Mouse (Mus musculus) left cerebral cortex, postnatal 4 days (tissue): ENCODE measurements at regions not wholly inside any gene's neighbourhood (a gene's known extent, or its start where the extent isn't known, plus 50 kb on each side); places are given as distances from the start of the nearest gene placed in this dataset.

Source experiments
- DNase-seq: peaks from one replicate; pipeline ENCODE4 v3.0.0-alpha.2; 2022
- intact Hi-C: fragments of 180-260 bp; cut with DNase I; formaldehyde crosslinking; loops from one replicate; pipeline ENCODE4 v1.15.1; 2025

GRCm38 (mm10) chr13:51929730-51930129 is 83.3 kb downstream of the Gadd45g start:
- DNase-seq: peak; percentile 16
- intact Hi-C loops: no loop called here

GRCm38 (mm10) chr13:51930301-51930747 is 83.8 kb downstream of the Gadd45g start:
- peak; percentile 75 for DNase-seq
- intact Hi-C loops: no loop called here

- intact Hi-C loops: no loop called here
- DNase-seq: no peak
These were observed 84.5 kb downstream of the Gadd45g start for GRCm38 (mm10) chr13:51930931-51931330.

GRCm38 (mm10) chr13:51935827-51936226 is 89.3 kb downstream of the Gadd45g start:
- no peak for DNase-seq
- intact Hi-C loops: no loop called here

GRCm38 (mm10) chr13:51936441-51936840 is 90.0 kb downstream of the Gadd45g start:
- no peak for DNase-seq
- intact Hi-C loops: no loop called here

GRCm38 (mm10) chr13:51937898-51938297 is 91.4 kb downstream of the Gadd45g start:
- no peak for DNase-seq
- intact Hi-C loops: no loop called here

GRCm38 (mm10) chr13:51939262-51939661 is 92.8 kb downstream of the Gadd45g start:
- DNase-seq: no peak
- intact Hi-C loops: no loop called here

GRCm38 (mm10) chr13:51939715-51940114 is 93.2 kb downstream of the Gadd45g start:
- DNase-seq: no peak
- intact Hi-C loops: no loop called here

- intact Hi-C loops: no loop called here
- DNase-seq: peak; percentile 50
These were observed 99.7 kb downstream of the Gadd45g start for GRCm38 (mm10) chr13:51946171-51946570.

GRCm38 (mm10) chr13:51948896-51949295 is 102.4 kb downstream of the Gadd45g start:
- DNase-seq: peak; percentile 41
- intact Hi-C loops: no loop called here

- intact Hi-C loops: no loop called here
- no peak for DNase-seq
These were observed 105.1 kb downstream of the Gadd45g start for GRCm38 (mm10) chr13:51951506-51952038.

GRCm38 (mm10) chr13:51953084-51953483 is 106.6 kb downstream of the Gadd45g start:
- DNase-seq: no peak
- intact Hi-C loops: no loop called here

- DNase-seq: no peak
- intact Hi-C loops: no loop called here
These were observed 107.1 kb downstream of the Gadd45g start for GRCm38 (mm10) chr13:51953569-51953968.

GRCm38 (mm10) chr13:51957101-51957500 is 110.6 kb downstream of the Gadd45g start:
- DNase-seq: no peak
- intact Hi-C loops: no loop called here

- intact Hi-C loops: no loop called here
- DNase-seq: no peak
These were observed 113.1 kb downstream of the Gadd45g start for GRCm38 (mm10) chr13:51959591-51959990.

GRCm38 (mm10) chr13:51960262-51960661 is 113.8 kb downstream of the Gadd45g start:
- DNase-seq: no peak
- intact Hi-C loops: no loop called here

GRCm38 (mm10) chr13:51962191-51962611 is 115.7 kb downstream of the Gadd45g start:
- intact Hi-C loops: no loop called here
- DNase-seq: no peak

- intact Hi-C loops: no loop called here
- DNase-seq: no peak
These were observed 116.2 kb downstream of the Gadd45g start for GRCm38 (mm10) chr13:51962676-51963075.

GRCm38 (mm10) chr13:51963966-51964365 is 117.5 kb downstream of the Gadd45g start:
- intact Hi-C loops: no loop called here
- DNase-seq: no peak

- intact Hi-C loops: no loop called here
- DNase-seq: no peak
These were observed 117.9 kb downstream of the Gadd45g start for GRCm38 (mm10) chr13:51964416-51964815.

- DNase-seq: no peak
- intact Hi-C loops: no loop called here
These were observed 118.4 kb downstream of the Gadd45g start for GRCm38 (mm10) chr13:51964921-51965320.

- intact Hi-C loops: no loop called here
- no peak for DNase-seq
These were observed 121.6 kb downstream of the Gadd45g start for GRCm38 (mm10) chr13:51968103-51968502.

- DNase-seq: no peak
- intact Hi-C loops: no loop called here
These were observed 122.3 kb downstream of the Gadd45g start for GRCm38 (mm10) chr13:51968796-51969195.
